Mouse (Mus musculus) embryonic facial prominence, embryonic 13.5 days (tissue): ENCODE measurements around the gene Ppp1r18. TPM values are rescaled to one million over a fixed set of nuclear protein-coding genes. Genes with fewer than 3 reads are reported as not detected.
A peak's percentile ranks its signal among the peaks of the same experiment; 100 is the strongest.

ENCODE experiments used
- ATAC-seq: fragments of 200-750 bp; cut with Nextera tagmentation; 2 replicates; pipeline ENCODE4 v1.8.0; 2017; ENCODE audit warnings: low read depth; ENCODE audit not compliant: insufficient number of reproducible peaks, insufficient read depth, low FRiP score, low TSS enrichment
- H3K27ac ChIP-seq: fragments of 300-500 bp; sonication (generic); 2 replicates; pipeline ENCODE4 v1.5.1; 2015; ENCODE audit warnings: moderate library complexity, mild to moderate bottlenecking, inconsistent platforms
- H3K27me3 ChIP-seq: fragments of 300-500 bp; sonication (generic); 2 replicates; pipeline ENCODE4 v1.6.1; 2015; ENCODE audit warnings: mild to moderate bottlenecking, inconsistent platforms
- H3K36me3 ChIP-seq: fragments of 300-500 bp; sonication (generic); 2 replicates; pipeline ENCODE4 v1.6.1; 2015; ENCODE audit warnings: mild to moderate bottlenecking, inconsistent platforms
- H3K4me1 ChIP-seq: fragments of 300-500 bp; sonication (generic); 2 replicates; pipeline ENCODE4 v1.6.1; 2015; ENCODE audit warnings: inconsistent platforms
- H3K4me2 ChIP-seq: fragments of 300-500 bp; sonication (generic); 2 replicates; pipeline ENCODE4 v1.6.1; 2015; ENCODE audit warnings: moderate library complexity, mild to moderate bottlenecking, inconsistent platforms
- H3K4me3 ChIP-seq: fragments of 300-500 bp; sonication (generic); 2 replicates; pipeline ENCODE4 v1.5.1; 2015; ENCODE audit warnings: mild to moderate bottlenecking, inconsistent platforms
- H3K9ac ChIP-seq: fragments of 300-500 bp; sonication (generic); 2 replicates; pipeline ENCODE4 v1.6.1; 2015; ENCODE audit warnings: mild to moderate bottlenecking, inconsistent platforms
- H3K9me3 ChIP-seq: fragments of 300-500 bp; sonication (generic); 2 replicates; pipeline ENCODE4 v1.6.1; 2016; ENCODE audit warnings: inconsistent platforms
- WGBS: fragments of 180-500 bp; shearing (Covaris S2); methylation state at CpG from one replicate; pipeline ENCODE4 v1.1.7; 2015; ENCODE audit warnings: mixed read lengths; 5-methylcytosine and 5-hydroxymethylcytosine counted together
- microRNA counts: library from miRNA; unstranded; fragments of <30 nt; microRNA quantifications from one replicate; lab custom pipeline; 2016
- microRNA-seq: library from miRNA; unstranded; fragments of <30 nt; microRNA quantifications from one replicate; pipeline ENCODE4, GENCODE M21; 2016
- polyA plus RNA-seq: library from polyadenylated mRNA; unstranded; fragments of >200 nt; fragmentation: Nextera tagmentation; extraction: Ambion mirVana; gene quantifications from 2 replicates; pipeline ENCODE4 v1.2.1, GENCODE M21; 2015

The Ppp1r18 gene
- polyA plus RNA-seq, 1 experiment from 2014 or later: 25.4 TPM

DNA sequence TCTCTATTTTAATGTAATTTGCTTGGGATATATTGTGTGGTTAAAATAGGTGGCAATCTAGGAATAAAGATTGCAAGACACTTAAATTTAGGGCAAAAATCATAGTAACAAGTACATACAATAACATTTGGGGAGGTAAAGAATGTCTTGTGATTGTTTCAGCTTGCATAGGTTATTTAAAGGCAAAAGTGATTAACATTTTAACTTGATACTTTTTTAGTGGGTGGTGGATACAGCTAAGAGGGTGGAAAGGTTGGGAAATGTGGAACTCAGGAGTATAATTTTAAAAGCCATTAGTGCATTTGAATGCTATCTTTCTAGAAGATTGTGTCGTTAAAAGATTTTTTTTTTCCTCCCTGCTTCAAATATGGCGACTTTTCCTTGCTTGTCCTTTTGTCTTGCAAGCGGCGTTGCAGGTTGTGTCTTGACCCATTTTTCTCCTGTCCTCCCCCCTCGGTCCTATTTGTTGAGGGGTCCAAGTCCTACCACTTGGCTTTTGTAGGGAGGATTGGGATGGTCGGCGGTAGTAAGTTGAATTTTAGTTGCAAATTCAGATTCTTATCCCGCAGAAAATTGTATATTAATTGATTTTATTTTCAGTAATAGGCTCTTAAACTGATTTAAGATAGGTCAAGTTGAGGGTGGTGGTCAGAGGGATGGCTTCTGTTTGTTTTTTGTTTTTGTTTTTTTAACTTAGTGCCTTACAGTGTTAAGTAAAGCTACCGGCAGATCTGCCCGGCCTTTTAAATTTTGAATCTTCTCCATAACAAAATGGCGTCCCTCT is 53.1 kb downstream of the Ppp1r18 start:
- peaks cover 12% of the 10 kb centered on the region for H3K36me3 ChIP-seq
- H3K4me2 ChIP-seq: peak overlapping the region; percentile 93
- peak overlapping the region; percentile 97 for H3K9ac ChIP-seq
- H3K4me1 ChIP-seq: peaks cover 26% of the 10 kb centered on the region
- under 1% methylated on average over 11 of the region's 11 CpGs for WGBS
- peak overlapping the region; percentile 97 for H3K27ac ChIP-seq
- ATAC-seq: no peak
- H3K4me3 ChIP-seq: peak overlapping the region; percentile 72
- H3K27me3 ChIP-seq: no peaks in the 10 kb centered on the region
- no peaks in the 10 kb centered on the region for H3K9me3 ChIP-seq

DNA sequence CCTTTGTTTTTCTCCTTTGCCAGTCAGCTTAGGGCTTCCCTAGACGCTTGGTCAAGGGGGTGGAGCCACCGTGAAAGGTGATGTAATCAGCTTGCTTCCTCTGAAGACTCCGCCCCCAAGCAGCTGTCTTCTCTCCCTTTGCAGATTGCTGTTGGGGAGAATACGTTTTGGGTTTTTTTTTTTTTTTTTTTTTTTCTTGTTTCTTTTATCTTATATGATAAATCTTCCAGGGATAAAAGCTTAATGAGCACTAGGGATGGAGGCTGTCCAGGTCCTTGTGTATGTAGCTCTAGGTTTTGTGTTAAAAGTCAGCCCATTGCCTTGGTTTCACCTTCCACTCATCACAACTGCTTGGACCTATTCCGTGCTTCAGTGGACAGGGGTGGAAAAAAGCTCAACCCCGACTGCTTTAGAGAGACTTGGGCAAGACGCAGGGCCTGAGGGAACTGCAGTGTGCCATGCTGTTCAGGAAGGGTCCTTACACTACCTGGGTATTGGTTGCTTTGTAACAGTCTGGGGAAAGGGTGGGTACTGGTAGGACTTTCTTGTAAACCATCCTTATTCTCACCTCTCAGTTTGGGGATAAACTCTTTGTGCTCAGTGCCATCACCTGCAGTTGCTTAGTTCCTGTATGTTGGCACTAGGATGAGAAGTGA is 53.8 kb downstream of the Ppp1r18 start:
- Histone ChIP-seq H3K4me1 (peaks cover 26% of the 10 kb centered on the region), H3K36me3 (peaks cover 15% of the 10 kb centered on the region), H3K4me3 (peak overlapping the region; percentile 72), H3K9ac (peak overlapping the region; percentile 97), H3K27me3 (no peaks in the 10 kb centered on the region), H3K4me2 (peak overlapping the region; percentile 93), H3K9me3 (no peaks in the 10 kb centered on the region), H3K27ac (peak overlapping the region; percentile 97)
- WGBS: 14% methylated on average over 7 of the region's 7 CpGs
- no peak for ATAC-seq

GRCm38 (mm10) chr17:35919864-35920301 is 54.5 kb downstream of the Ppp1r18 start:
- Histone ChIP-seq H3K36me3 (peaks cover 18% of the 10 kb centered on the region), H3K9me3 (no peaks in the 10 kb centered on the region), H3K4me2 (peak overlapping the region; percentile 93), H3K4me1 (peaks cover 26% of the 10 kb centered on the region), H3K27me3 (no peaks in the 10 kb centered on the region), H3K27ac (peak overlapping the region; percentile 97), H3K9ac (peak overlapping the region; percentile 97), H3K4me3 (peak overlapping the region; percentile 72; the same call in 1 of the 2 replicates)
- ATAC-seq: no peak
- 46% methylated on average over 6 of the region's 6 CpGs for WGBS

DNA sequence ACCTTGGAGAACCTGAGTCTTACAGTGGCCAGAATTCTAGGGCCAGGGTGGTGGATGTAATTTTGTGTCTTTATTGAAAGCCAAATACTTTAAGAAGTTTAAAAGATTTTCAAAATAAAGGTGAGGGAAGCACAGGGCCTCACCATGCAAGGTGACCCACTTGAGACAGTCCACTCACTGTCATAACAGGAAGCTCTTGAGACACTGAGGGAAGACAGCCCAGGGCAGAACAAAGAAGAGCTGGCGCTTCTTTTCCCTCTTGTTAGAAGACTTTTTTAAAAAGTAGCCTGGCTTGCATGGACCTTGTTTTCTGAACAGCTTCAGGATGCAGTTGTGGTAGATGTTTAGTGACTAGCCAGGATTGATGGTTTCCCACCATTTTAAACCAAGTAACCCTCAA is 55.0 kb downstream of the Ppp1r18 start:
- Histone ChIP-seq H3K27ac (peak overlapping the region; percentile 97), H3K4me2 (0 out of 2 replicates have a peak overlapping the region, but pooled peaks have one; percentile 93), H3K9ac (no peak overlapping the region), H3K27me3 (no peaks in the 10 kb centered on the region), H3K36me3 (peaks cover 23% of the 10 kb centered on the region), H3K9me3 (no peaks in the 10 kb centered on the region), H3K4me1 (peaks cover 24% of the 10 kb centered on the region), H3K4me3 (no peak overlapping the region)
- 78% methylated on average over 1 of the region's 1 CpGs for WGBS
- ATAC-seq: no peak

GRCm38 (mm10) chr17:35920862-35921562 is 55.6 kb downstream of the Ppp1r18 start:
- Histone ChIP-seq H3K9ac (no peak overlapping the region), H3K27me3 (no peaks in the 10 kb centered on the region), H3K4me3 (no peak overlapping the region), H3K4me2 (no peak overlapping the region), H3K27ac (peak overlapping the region; percentile 97), H3K4me1 (peaks cover 21% of the 10 kb centered on the region), H3K9me3 (no peaks in the 10 kb centered on the region), H3K36me3 (peaks cover 28% of the 10 kb centered on the region)
- no peak for ATAC-seq
- 71% methylated on average over 5 of the region's 5 CpGs for WGBS

- H3K36me3 ChIP-seq: peaks cover 35% of the 10 kb centered on the region
Measured at GRCm38 (mm10) chr17:35921710-35922109, 56.3 kb downstream of the Ppp1r18 start.

GRCm38 (mm10) chr17:35922566-35922965 is 57.2 kb downstream of the Ppp1r18 start:
- Histone ChIP-seq H3K4me1 (peaks cover 21% of the 10 kb centered on the region), H3K27me3 (no peaks in the 10 kb centered on the region), H3K9ac (no peak overlapping the region), H3K9me3 (no peaks in the 10 kb centered on the region), H3K27ac (no peak overlapping the region), H3K36me3 (peaks cover 41% of the 10 kb centered on the region), H3K4me2 (no peak overlapping the region), H3K4me3 (no peak overlapping the region)
- 88% methylated on average over 3 of the region's 3 CpGs for whole genome bisulfite sequencing
- no peak for ATAC-seq

More at GRCm38 (mm10) chr17:35921710-35922109, 56.3 kb downstream of the Ppp1r18 start:
- H3K4me1 ChIP-seq: peaks cover 21% of the 10 kb centered on the region
- H3K9me3 ChIP-seq: no peaks in the 10 kb centered on the region
- H3K27me3 ChIP-seq: no peaks in the 10 kb centered on the region
- H3K4me3 ChIP-seq: no peak overlapping the region
- no peak overlapping the region; the same call in 1 of the 2 replicates for H3K27ac ChIP-seq
- H3K4me2 ChIP-seq: no peak overlapping the region
- 82% methylated on average over 4 of the region's 4 CpGs for WGBS
- no peak overlapping the region for H3K9ac ChIP-seq
- no peak for ATAC-seq

DNA sequence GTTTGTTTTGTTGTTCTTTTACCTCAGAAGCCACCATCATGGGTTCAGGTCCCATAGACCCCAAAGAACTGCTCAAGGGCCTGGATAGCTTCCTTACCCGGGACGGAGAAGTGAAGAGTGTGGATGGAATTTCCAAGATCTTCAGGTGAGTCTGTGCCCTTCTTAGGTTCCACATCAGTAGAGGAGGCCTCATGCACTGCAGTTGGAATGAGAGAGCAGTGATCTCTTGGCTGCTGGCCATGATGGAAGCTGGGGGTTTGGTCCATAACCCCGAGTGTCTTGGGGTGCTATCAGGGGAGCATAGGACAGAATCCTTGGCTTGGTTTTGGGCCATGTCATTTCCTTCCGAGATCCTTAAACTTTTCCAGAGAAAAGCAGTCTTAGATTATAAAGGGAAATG is 57.9 kb downstream of the Ppp1r18 start:
- no peak overlapping the region for H3K9ac ChIP-seq
- no peaks in the 10 kb centered on the region for H3K9me3 ChIP-seq
- no peak overlapping the region for H3K4me2 ChIP-seq
- WGBS: 92% methylated on average over 4 of the region's 4 CpGs
- no peak for ATAC-seq
- no peak overlapping the region for H3K4me3 ChIP-seq
- no peaks in the 10 kb centered on the region for H3K27me3 ChIP-seq
- H3K36me3 ChIP-seq: peaks cover 49% of the 10 kb centered on the region
- H3K27ac ChIP-seq: no peak overlapping the region
- peaks cover 21% of the 10 kb centered on the region for H3K4me1 ChIP-seq

MicroRNAs encoded within 50 kb of the gene (microRNA counts, 519-probe panel; counts per million panel counts)
- microRNA mmu-miR-1894-3p (lab: Ali Mortazavi, UCI) (236 counts per million, percentile 44 among the panel's probes with 10 or more counts), microRNA mmu-miR-1894-5p (lab: Ali Mortazavi, UCI) (236 counts per million, percentile 44 among the panel's probes with 10 or more counts)

Small RNA genes lying within 50 kb of the gene (microRNA-seq; reads per million reads assigned to microRNA genes)
- gene Gm28033 (not detected), gene Mir1894 (not detected)

Other genes with a start within 250 kb of the Ppp1r18 start
- not detected in 2 replicates for gene Gm9573, start 239.0 kb upstream of the Ppp1r18 start, polyA plus RNA-seq
- gene Mucl3, start 221.9 kb upstream of the Ppp1r18 start, polyA plus RNA-seq: 0.13 TPM in 1 of 2 replicates, not detected in the other
- 15.9 and 17.4 TPM in 2 replicates for gene Vars2, start 198.0 kb upstream of the Ppp1r18 start, polyA plus RNA-seq
- gene Gtf2h4, start 191.9 kb upstream of the Ppp1r18 start, polyA plus RNA-seq: 39.2 and 48.6 TPM in 2 replicates
- gene Ddr1, start 161.0 kb upstream of the Ppp1r18 start, polyA plus RNA-seq: 65.8 and 69.4 TPM in 2 replicates
- gene Ier3, start 43.9 kb upstream of the Ppp1r18 start, polyA plus RNA-seq: 20.1 and 27.7 TPM in 2 replicates
- gene Flot1, start 42.4 kb upstream of the Ppp1r18 start, polyA plus RNA-seq: 61.0 and 67.2 TPM in 2 replicates
- 1,166 and 1,221 TPM in 2 replicates for gene Tubb5, start 27.3 kb upstream of the Ppp1r18 start, polyA plus RNA-seq
- 15.7 and 21.0 TPM in 2 replicates for gene Mdc1, start 24.1 kb upstream of the Ppp1r18 start, polyA plus RNA-seq
- gene Nrm, start 4.3 kb upstream of the Ppp1r18 start, polyA plus RNA-seq: 49.0 and 53.5 TPM in 2 replicates
- gene Dhx16, start 14.2 kb downstream of the Ppp1r18 start, polyA plus RNA-seq: 40.9 and 53.5 TPM in 2 replicates
- gene 2310061I04Rik, start 31.8 kb downstream of the Ppp1r18 start, polyA plus RNA-seq: 24.7 and 30.1 TPM in 2 replicates
- 136 and 151 TPM in 2 replicates for gene Atat1, start 44.5 kb downstream of the Ppp1r18 start, polyA plus RNA-seq
- 60.2 and 69.9 TPM in 2 replicates for gene Mrps18b, start 50.8 kb downstream of the Ppp1r18 start, polyA plus RNA-seq
- gene Ppp1r10, start 50.8 kb downstream of the Ppp1r18 start, polyA plus RNA-seq: 40.1 and 44.3 TPM in 2 replicates
- 109 and 110 TPM in 2 replicates for gene Abcf1, start 104.2 kb downstream of the Ppp1r18 start, polyA plus RNA-seq
- 56.3 and 64.8 TPM in 2 replicates for gene Gnl1, start 114.3 kb downstream of the Ppp1r18 start, polyA plus RNA-seq
- gene Prr3, start 114.6 kb downstream of the Ppp1r18 start, polyA plus RNA-seq: 44.4 and 56.9 TPM in 2 replicates
- 3.9 and 4.3 TPM in 2 replicates for gene H2-T24, start 155.0 kb downstream of the Ppp1r18 start, polyA plus RNA-seq
- 18.8 and 21.6 TPM in 2 replicates for gene H2-T23, start 167.3 kb downstream of the Ppp1r18 start, polyA plus RNA-seq
- gene H2-T22, start 177.2 kb downstream of the Ppp1r18 start, polyA plus RNA-seq: 20.1 and 21.0 TPM in 2 replicates
- gene Gm6034, start 177.4 kb downstream of the Ppp1r18 start, polyA plus RNA-seq: not detected in 2 replicates
- gene Gm11127, start 192.8 kb downstream of the Ppp1r18 start, polyA plus RNA-seq: not detected in 2 replicates